Mouse (Mus musculus) T-helper 1 cell (primary cell): Measurements from ENCODE around the gene Matk.

ENCODE experiments used
- in situ Hi-C: fragments of 300-600 bp; cut with MboI, MseI; formaldehyde crosslinking; loops from one replicate; pipeline ENCODE4 v1.15.1; 2025; ENCODE audit warnings: high pct_unique_total_duplicates

Gene Matk

GRCm38 (mm10) chr10:81302288-81302687, 49.6 kb downstream of the Matk start:
- in situ Hi-C loops: no loop called here

GRCm38 (mm10) chr10:81302781-81303218, 50.1 kb downstream of the Matk start:
- in situ Hi-C loops: no loop called here

- in situ Hi-C loops: no loop called here
Measured at GRCm38 (mm10) chr10:81303258-81303657, 50.5 kb downstream of the Matk start.

GRCm38 (mm10) chr10:81303761-81304160, 51.0 kb downstream of the Matk start:
- in situ Hi-C loops: no loop called here

GRCm38 (mm10) chr10:81304597-81305238, 52.0 kb downstream of the Matk start:
- in situ Hi-C loops: no loop called here

GRCm38 (mm10) chr10:81305663-81306062, 52.9 kb downstream of the Matk start:
- in situ Hi-C loops: no loop called here

GRCm38 (mm10) chr10:81306173-81306668, 53.5 kb downstream of the Matk start:
- in situ Hi-C loops: no loop called here

- in situ Hi-C loops: no loop called here
Measured at GRCm38 (mm10) chr10:81306837-81307682, 54.3 kb downstream of the Matk start.

GRCm38 (mm10) chr10:81309571-81309970, 56.8 kb downstream of the Matk start:
- in situ Hi-C loops: no loop called here
